Mouse (Mus musculus): Measurements from ENCODE around the gene Slc17a2. TPM values are rescaled to one million over a fixed set of nuclear protein-coding genes. Genes with fewer than 3 reads are reported as not detected.

Slc17a2 gene
- polyA plus RNA-seq, 1 experiment from 2014 or later = not detected

GRCm38 (mm10) chr13:23864711-23865110, 57.9 kb downstream of the Slc17a2 start:
- Histone ChIP-seq H3K4me2 (no peak overlapping the region), H3K27ac (ENCODE audit: low read depth) (no peak overlapping the region), H3K36me3 (ENCODE audit: insufficient read depth) (no peaks in the 10 kb centered on the region), H3K9ac (no peak overlapping the region), H3K9me3 (ENCODE audit: low read depth, low read length) (no peaks in the 10 kb centered on the region), H3K4me3 (ENCODE audit: low read depth, low read length) (no peak overlapping the region), H3K4me1 (ENCODE audit: insufficient read depth) (peaks cover 7% of the 10 kb centered on the region; the same call in 1 of the 2 replicates), H3K27me3 (ENCODE audit: insufficient read depth, low read length) (no peaks in the 10 kb centered on the region)
- 44% methylated on average over 9 of the region's 9 CpGs for WGBS
- no peak for TF ChIP-seq CTCF (IDR thresholded peaks at IDR 0.05; ENCODE audit: low read depth)
- DNase-seq (peak; percentile 77), ATAC-seq (ENCODE audit: insufficient read depth) (no peak)

- 57% methylated on average over 9 of the region's 9 CpGs for WGBS
- H3K36me3 ChIP-seq (ENCODE audit: insufficient read depth) = no peaks in the 10 kb centered on the region
- no peak overlapping the region for H3K4me2 ChIP-seq
- H3K9me3 ChIP-seq (ENCODE audit: low read depth, low read length) = no peaks in the 10 kb centered on the region
- H3K27ac ChIP-seq (ENCODE audit: low read depth) = peak overlapping the region; percentile 46; the same call in 1 of the 2 replicates
- ATAC-seq (ENCODE audit: insufficient read depth) (0 out of 2 replicates have a peak, but pooled peaks have one; percentile 41), DNase-seq (no peak)
- H3K4me1 ChIP-seq (ENCODE audit: insufficient read depth) = peaks cover 7% of the 10 kb centered on the region; the same call in 1 of the 2 replicates
- no peak overlapping the region for H3K4me3 ChIP-seq (ENCODE audit: low read depth, low read length)
- H3K27me3 ChIP-seq (ENCODE audit: insufficient read depth, low read length) = no peaks in the 10 kb centered on the region
- no peak overlapping the region for H3K9ac ChIP-seq
- no peak for TF ChIP-seq CTCF (IDR thresholded peaks at IDR 0.05; ENCODE audit: low read depth)
These were observed 59.4 kb downstream of the Slc17a2 start for GRCm38 (mm10) chr13:23866086-23866710.

DNA sequence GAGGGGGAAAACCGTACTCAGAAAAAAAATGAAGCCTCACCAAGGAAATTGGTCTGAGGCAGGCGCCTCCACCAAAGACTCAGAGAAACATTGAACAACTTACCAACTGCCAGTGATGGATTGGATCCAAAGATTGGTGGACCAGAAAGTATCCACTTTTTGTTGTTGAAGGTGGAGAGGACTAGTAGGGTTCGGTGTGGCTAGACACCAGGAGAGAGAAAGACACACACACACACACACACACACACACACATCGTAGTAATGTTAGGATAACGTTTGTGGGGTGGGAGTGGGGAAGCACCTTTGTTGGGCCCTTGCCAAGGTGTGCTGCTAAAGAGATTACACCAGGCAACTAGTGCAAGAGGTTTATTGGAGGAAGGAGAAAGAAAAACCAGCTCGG, 60.2 kb downstream of the Slc17a2 start:
- no peak for TF ChIP-seq CTCF (IDR thresholded peaks at IDR 0.05; ENCODE audit: low read depth)
- no peaks in the 10 kb centered on the region for H3K9me3 ChIP-seq (ENCODE audit: low read depth, low read length)
- H3K36me3 ChIP-seq (ENCODE audit: insufficient read depth) = no peaks in the 10 kb centered on the region
- H3K4me2 ChIP-seq = no peak overlapping the region
- WGBS = 81% methylated on average over 6 of the region's 6 CpGs
- no peak overlapping the region for H3K27ac ChIP-seq (ENCODE audit: low read depth)
- DNase-seq = no peak
- ATAC-seq (ENCODE audit: insufficient read depth) = no peak
- H3K9ac ChIP-seq = no peak overlapping the region
- H3K27me3 ChIP-seq (ENCODE audit: insufficient read depth, low read length) = no peaks in the 10 kb centered on the region
- H3K4me1 ChIP-seq (ENCODE audit: insufficient read depth) = peaks cover 7% of the 10 kb centered on the region; the same call in 1 of the 2 replicates
- H3K4me3 ChIP-seq (ENCODE audit: low read depth, low read length) = no peak overlapping the region

- no peak for TF ChIP-seq CTCF (IDR thresholded peaks at IDR 0.05; ENCODE audit: low read depth)
- no peaks in the 10 kb centered on the region for H3K9me3 ChIP-seq (ENCODE audit: low read depth, low read length)
- DNase-seq (peak; percentile 28), ATAC-seq (ENCODE audit: insufficient read depth) (no peak)
- no peak within 1 kb of the TSS for H3K4me3 ChIP-seq (ENCODE audit: low read depth, low read length)
- H3K9ac ChIP-seq = no peak within 1 kb of the TSS
- H3K4me1 ChIP-seq (ENCODE audit: insufficient read depth) = peaks cover 7% of the 10 kb centered on the region; the same call in 1 of the 2 replicates
- H3K27me3 ChIP-seq (ENCODE audit: insufficient read depth, low read length) = no peaks in the 10 kb centered on the region
- 84% methylated on average over 7 of the region's 7 CpGs for WGBS
- H3K4me2 ChIP-seq = no peak within 1 kb of the TSS
- no peak within 1 kb of the TSS for H3K27ac ChIP-seq (ENCODE audit: low read depth)
- no peaks in the 10 kb centered on the region for H3K36me3 ChIP-seq (ENCODE audit: insufficient read depth)
These were observed 60.6 kb downstream of the Slc17a2 start, which contains the start of gene Slc17a1 for GRCm38 (mm10) chr13:23867405-23867804. Slc17a1 (plus strand) TSS chr13:23867750.

DNA sequence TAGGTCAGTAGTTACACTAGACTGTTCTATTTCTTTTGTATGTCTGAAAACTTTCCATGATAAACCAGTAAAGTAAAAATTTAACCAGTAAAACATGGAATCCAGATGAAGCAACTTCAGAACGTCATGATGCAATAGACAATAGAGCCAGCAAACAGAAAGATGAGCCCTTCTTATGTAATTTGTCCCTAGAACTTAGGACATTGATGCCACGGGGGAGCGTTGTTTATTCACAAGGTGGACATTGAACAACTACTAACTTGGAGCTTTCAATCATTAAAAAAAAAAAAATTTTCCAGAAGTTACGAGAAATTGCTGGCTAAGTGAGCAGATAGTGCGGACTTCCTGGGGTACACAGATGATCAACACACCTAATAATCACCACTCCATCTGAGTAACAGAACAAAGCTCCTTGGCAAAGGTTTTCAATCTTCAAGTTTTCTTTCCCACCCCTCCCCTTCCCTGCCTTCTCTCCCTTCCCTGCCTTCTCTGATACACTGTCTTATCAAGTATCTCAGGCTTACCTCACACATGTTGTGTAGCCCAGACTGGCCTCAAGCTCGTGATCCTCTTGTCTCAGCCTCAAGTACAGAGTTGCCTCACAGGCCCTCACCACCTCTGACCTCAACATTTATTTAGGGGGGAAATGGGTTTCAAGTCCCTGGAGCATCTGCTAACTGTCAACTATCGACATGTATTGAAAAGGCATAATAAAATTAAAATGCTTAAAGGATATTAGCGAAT, 62.2 kb downstream of the Slc17a2 start:
- Histone ChIP-seq H3K4me3 (ENCODE audit: low read depth, low read length) (no peak overlapping the region), H3K9ac (no peak overlapping the region), H3K9me3 (ENCODE audit: low read depth, low read length) (no peaks in the 10 kb centered on the region), H3K27me3 (ENCODE audit: insufficient read depth, low read length) (no peaks in the 10 kb centered on the region), H3K36me3 (ENCODE audit: insufficient read depth) (no peaks in the 10 kb centered on the region), H3K4me1 (ENCODE audit: insufficient read depth) (peaks cover 7% of the 10 kb centered on the region; the same call in 1 of the 2 replicates), H3K27ac (ENCODE audit: low read depth) (no peak overlapping the region), H3K4me2 (no peak overlapping the region)
- WGBS = 82% methylated on average over 8 of the region's 8 CpGs
- DNase-seq (no peak), ATAC-seq (ENCODE audit: insufficient read depth) (no peak)
- no peak for TF ChIP-seq CTCF (IDR thresholded peaks at IDR 0.05; ENCODE audit: low read depth)

- Histone ChIP-seq H3K9me3 (ENCODE audit: low read depth, low read length) (no peaks in the 10 kb centered on the region), H3K4me1 (ENCODE audit: insufficient read depth) (peaks cover 7% of the 10 kb centered on the region; the same call in 1 of the 2 replicates), H3K36me3 (ENCODE audit: insufficient read depth) (no peaks in the 10 kb centered on the region), H3K27me3 (ENCODE audit: insufficient read depth, low read length) (no peaks in the 10 kb centered on the region), H3K27ac (ENCODE audit: low read depth) (no peak overlapping the region), H3K4me3 (ENCODE audit: low read depth, low read length) (no peak overlapping the region), H3K4me2 (no peak overlapping the region), H3K9ac (no peak overlapping the region)
- TF ChIP-seq CTCF (IDR thresholded peaks at IDR 0.05; ENCODE audit: low read depth) = no peak
- WGBS = 52% methylated on average over 3 of the region's 3 CpGs
- DNase-seq (no peak), ATAC-seq (ENCODE audit: insufficient read depth) (no peak)
These were observed 63.2 kb downstream of the Slc17a2 start for GRCm38 (mm10) chr13:23869996-23870395.

- Histone ChIP-seq H3K27me3 (ENCODE audit: insufficient read depth, low read length) (no peaks in the 10 kb centered on the region), H3K4me2 (no peak overlapping the region), H3K9ac (no peak overlapping the region), H3K4me3 (ENCODE audit: low read depth, low read length) (no peak overlapping the region), H3K36me3 (ENCODE audit: insufficient read depth) (no peaks in the 10 kb centered on the region), H3K4me1 (ENCODE audit: insufficient read depth) (no peaks in the 10 kb centered on the region), H3K9me3 (ENCODE audit: low read depth, low read length) (no peaks in the 10 kb centered on the region), H3K27ac (ENCODE audit: low read depth) (no peak overlapping the region)
- DNase-seq (no peak), ATAC-seq (ENCODE audit: insufficient read depth) (no peak)
- WGBS = 47% methylated on average over 5 of the region's 5 CpGs
- no peak for TF ChIP-seq CTCF (IDR thresholded peaks at IDR 0.05; ENCODE audit: low read depth)
These were observed 66.3 kb downstream of the Slc17a2 start for GRCm38 (mm10) chr13:23873141-23873540.

Other genes starting within 250 kb of the Slc17a2 start
- gene Hist1h3e, start 244.6 kb upstream of the Slc17a2 start, polyA plus RNA-seq (2014; fragmentation: Nextera tagmentation; extraction: Ambion mirVana) = 8.2 and 10.6 TPM in 2 replicates
- gene Hist1h2ae, start 235.8 kb upstream of the Slc17a2 start, polyA plus RNA-seq (2014; fragmentation: Nextera tagmentation; extraction: Ambion mirVana) = 164 and 166 TPM in 2 replicates
- 14.9 TPM in 2 replicates for gene Hist1h2bg, start 235.6 kb upstream of the Slc17a2 start, polyA plus RNA-seq (2014; fragmentation: Nextera tagmentation; extraction: Ambion mirVana)
- gene Hist1h2bf, start 232.8 kb upstream of the Slc17a2 start, polyA plus RNA-seq (2014; fragmentation: Nextera tagmentation; extraction: Ambion mirVana) = 7.8 and 12.2 TPM in 2 replicates
- gene Hist1h2ad, start 232.6 kb upstream of the Slc17a2 start, polyA plus RNA-seq (2014; fragmentation: Nextera tagmentation; extraction: Ambion mirVana) = 4.2 and 4.9 TPM in 2 replicates
- 10.0 and 13.9 TPM in 2 replicates for gene Hist1h3d, start 231.2 kb upstream of the Slc17a2 start, polyA plus RNA-seq (2014; fragmentation: Nextera tagmentation; extraction: Ambion mirVana)
- 144 and 147 TPM in 2 replicates for gene Hist1h4d, start 225.4 kb upstream of the Slc17a2 start, polyA plus RNA-seq (2014; fragmentation: Nextera tagmentation; extraction: Ambion mirVana)
- 2.5 and 3.0 TPM in 2 replicates for gene Hist1h2be, start 185.9 kb upstream of the Slc17a2 start, polyA plus RNA-seq (2014; fragmentation: Nextera tagmentation; extraction: Ambion mirVana)
- gene Hist1h1e, start 184.4 kb upstream of the Slc17a2 start, polyA plus RNA-seq (2014; fragmentation: Nextera tagmentation; extraction: Ambion mirVana) = 22.6 and 25.7 TPM in 2 replicates
- 1.5 and 2.1 TPM in 2 replicates for gene Hist1h2ac, start 123.0 kb upstream of the Slc17a2 start, polyA plus RNA-seq (2014; fragmentation: Nextera tagmentation; extraction: Ambion mirVana)
- 52.9 and 55.1 TPM in 2 replicates for gene Hist1h2bc, start 122.8 kb upstream of the Slc17a2 start, polyA plus RNA-seq (2014; fragmentation: Nextera tagmentation; extraction: Ambion mirVana)
- gene Hist1h1t, start 111.2 kb upstream of the Slc17a2 start, polyA plus RNA-seq (2014; fragmentation: Nextera tagmentation; extraction: Ambion mirVana) = not detected in 2 replicates
- 11.2 and 11.4 TPM in 2 replicates for gene Hist1h4c, start 108.5 kb upstream of the Slc17a2 start, polyA plus RNA-seq (2014; fragmentation: Nextera tagmentation; extraction: Ambion mirVana)
- 8.4 and 12.1 TPM in 2 replicates for gene Hfe, start 96.1 kb upstream of the Slc17a2 start, polyA plus RNA-seq (2014; fragmentation: Nextera tagmentation; extraction: Ambion mirVana)
- 30.5 and 32.3 TPM in 2 replicates for gene Hist1h1c, start 68.2 kb upstream of the Slc17a2 start, polyA plus RNA-seq (2014; fragmentation: Nextera tagmentation; extraction: Ambion mirVana)
- 11.3 and 16.9 TPM in 2 replicates for gene Hist1h3c, start 61.4 kb upstream of the Slc17a2 start, polyA plus RNA-seq (2014; fragmentation: Nextera tagmentation; extraction: Ambion mirVana)
- 1.6 and 4.0 TPM in 2 replicates for gene Hist1h2bb, start 60.3 kb upstream of the Slc17a2 start, polyA plus RNA-seq (2014; fragmentation: Nextera tagmentation; extraction: Ambion mirVana)
- gene Hist1h2ab, start 55.9 kb upstream of the Slc17a2 start, polyA plus RNA-seq (2014; fragmentation: Nextera tagmentation; extraction: Ambion mirVana) = 70.8 and 71.5 TPM in 2 replicates
- gene Hist1h3b, start 54.7 kb upstream of the Slc17a2 start, polyA plus RNA-seq (2014; fragmentation: Nextera tagmentation; extraction: Ambion mirVana) = 18.4 and 18.7 TPM in 2 replicates
- gene Hist1h4b, start 50.0 kb upstream of the Slc17a2 start, polyA plus RNA-seq (2014; fragmentation: Nextera tagmentation; extraction: Ambion mirVana) = 4.3 and 7.5 TPM in 2 replicates
- 0.66 TPM in 1 of 2 replicates, not detected in the other for gene Hist1h4a, start 45.8 kb upstream of the Slc17a2 start, polyA plus RNA-seq (2014; fragmentation: Nextera tagmentation; extraction: Ambion mirVana)
- 7.4 and 9.2 TPM in 2 replicates for gene Hist1h3a, start 44.6 kb upstream of the Slc17a2 start, polyA plus RNA-seq (2014; fragmentation: Nextera tagmentation; extraction: Ambion mirVana)
- gene Hist1h1a, start 43.3 kb upstream of the Slc17a2 start, polyA plus RNA-seq (2014; fragmentation: Nextera tagmentation; extraction: Ambion mirVana) = 5.2 and 5.5 TPM in 2 replicates
- 0.12 TPM in 1 of 2 replicates, not detected in the other for gene Trim38, start 37.1 kb upstream of the Slc17a2 start, polyA plus RNA-seq (2014; fragmentation: Nextera tagmentation; extraction: Ambion mirVana)
- not detected in 2 replicates for gene Slc17a3, start 32.4 kb downstream of the Slc17a2 start, polyA plus RNA-seq (2014; fragmentation: Nextera tagmentation; extraction: Ambion mirVana)
- not detected in 2 replicates for gene Slc17a1, start 60.8 kb downstream of the Slc17a2 start, polyA plus RNA-seq (2014; fragmentation: Nextera tagmentation; extraction: Ambion mirVana)
- not detected in 2 replicates for gene Slc17a4, start 108.0 kb downstream of the Slc17a2 start, polyA plus RNA-seq (2014; fragmentation: Nextera tagmentation; extraction: Ambion mirVana)
- not detected in 2 replicates for gene Hist1h2ba, start 127.2 kb downstream of the Slc17a2 start, polyA plus RNA-seq (2014; fragmentation: Nextera tagmentation; extraction: Ambion mirVana)
- not detected in 2 replicates for gene Hist1h2aa, start 127.5 kb downstream of the Slc17a2 start, polyA plus RNA-seq (2014; fragmentation: Nextera tagmentation; extraction: Ambion mirVana)
- gene Scgn, start 184.2 kb downstream of the Slc17a2 start, polyA plus RNA-seq (2014; fragmentation: Nextera tagmentation; extraction: Ambion mirVana) = not detected in 2 replicates

Data from lung, embryonic 14.5 days (tissue).